Mouse (Mus musculus) forebrain, embryonic 13.5 days (tissue): ENCODE data around the gene Zfp467. TPM values are rescaled to one million over a fixed set of nuclear protein-coding genes. Genes with fewer than 3 reads are reported as not detected.

Source experiments
- ATAC-seq: fragments of 200-750 bp; cut with Nextera tagmentation; 2 replicates; pipeline ENCODE4 v1.8.0; 2017
- H3K27ac ChIP-seq: fragments of 300-500 bp; sonication (generic); 2 replicates; pipeline ENCODE4 v1.5.1; 2015; ENCODE audit warnings: inconsistent platforms, mild to moderate bottlenecking, moderate library complexity
- H3K27me3 ChIP-seq: fragments of 300-500 bp; sonication (generic); 2 replicates; pipeline ENCODE4 v1.6.1; 2015; ENCODE audit warnings: mild to moderate bottlenecking, inconsistent platforms
- H3K36me3 ChIP-seq: fragments of 300-500 bp; sonication (generic); 2 replicates; pipeline ENCODE4 v1.6.1; 2015; ENCODE audit warnings: mild to moderate bottlenecking, inconsistent platforms; ENCODE audit not compliant: poor library complexity, severe bottlenecking
- H3K4me1 ChIP-seq: fragments of 300-500 bp; sonication (generic); 2 replicates; pipeline ENCODE4 v1.6.1; 2015; ENCODE audit warnings: inconsistent platforms
- H3K4me2 ChIP-seq: fragments of 300-500 bp; sonication (generic); 2 replicates; pipeline ENCODE4 v1.6.1; 2015; ENCODE audit warnings: inconsistent platforms, mild to moderate bottlenecking, moderate library complexity
- H3K4me3 ChIP-seq: fragments of 300-500 bp; sonication (generic); 2 replicates; pipeline ENCODE4 v1.5.1; 2015; ENCODE audit warnings: mild to moderate bottlenecking, inconsistent platforms
- H3K9ac ChIP-seq: fragments of 300-500 bp; sonication (generic); 2 replicates; pipeline ENCODE4 v1.6.1; 2015; ENCODE audit warnings: mild to moderate bottlenecking, inconsistent platforms
- H3K9me3 ChIP-seq: fragments of 300-500 bp; sonication (generic); replicated peaks from 2 replicates; pipeline ENCODE4 v1.6.1; 2016; ENCODE audit warnings: inconsistent platforms
- WGBS: fragments of 180-500 bp; shearing (Covaris S2); methylation state at CpG from one replicate; pipeline ENCODE4 v1.1.7; 2015; 5-methylcytosine and 5-hydroxymethylcytosine counted together
- polyA plus RNA-seq: library from polyadenylated mRNA; unstranded; fragments of >200 nt; fragmentation: Nextera tagmentation; extraction: Ambion mirVana; gene quantifications from 2 replicates; pipeline ENCODE4 v1.2.1, GENCODE M21; 2015

Gene Zfp467
- polyA plus RNA-seq, 1 experiment from 2014 or later = 23.9 TPM

DNA sequence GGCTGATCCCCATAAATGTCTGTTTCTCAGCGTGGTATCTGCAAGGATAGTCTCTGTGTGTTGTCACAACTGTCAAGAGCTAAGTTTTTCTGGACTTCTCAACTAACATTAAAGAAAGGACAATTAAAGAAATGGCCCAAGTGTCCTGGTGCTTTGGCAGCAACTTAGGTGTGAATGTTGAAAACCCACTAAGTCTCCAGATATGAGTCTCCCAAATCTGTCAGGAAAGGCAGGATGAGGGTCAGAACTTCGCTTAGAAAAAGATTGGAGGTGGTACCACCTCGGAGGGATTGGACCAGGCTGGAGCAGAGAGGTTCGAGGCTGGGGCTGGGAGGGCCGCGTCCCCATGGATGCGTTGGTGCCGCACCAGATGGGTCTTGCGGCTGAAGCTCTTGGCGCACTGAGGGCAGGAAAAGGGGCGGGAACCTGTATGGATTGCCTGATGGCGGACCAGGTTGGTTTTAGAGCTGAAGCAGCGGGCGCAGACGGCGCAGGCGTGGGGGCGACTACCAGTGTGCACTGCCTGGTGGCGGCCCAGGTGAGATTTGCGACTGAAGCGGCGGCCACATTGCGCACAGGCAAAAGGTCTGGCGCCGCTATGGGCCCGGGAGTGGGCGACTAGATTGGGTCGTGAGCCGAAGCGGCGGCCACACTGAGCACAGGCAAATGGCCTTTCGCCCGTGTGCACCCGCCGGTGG, 7.8 kb downstream of the Zfp467 start:
- Histone ChIP-seq H3K9me3 (no peaks in the 10 kb centered on the region), H3K4me1 (peaks cover 31% of the 10 kb centered on the region), H3K27me3 (peaks cover 32% of the 10 kb centered on the region), H3K4me3 (0 out of 2 replicates have a peak overlapping the region, but pooled peaks have one; percentile 19), H3K4me2 (peak overlapping the region; percentile 43), H3K9ac (0 out of 2 replicates have a peak overlapping the region, but pooled peaks have one; percentile 5), H3K27ac (no peak overlapping the region), H3K36me3 (peaks cover 42% of the 10 kb centered on the region)
- ATAC-seq = peak; percentile 14; the same call in 1 of the 2 replicates
- 44% methylated on average over 35 of the region's 35 CpGs for WGBS

DNA sequence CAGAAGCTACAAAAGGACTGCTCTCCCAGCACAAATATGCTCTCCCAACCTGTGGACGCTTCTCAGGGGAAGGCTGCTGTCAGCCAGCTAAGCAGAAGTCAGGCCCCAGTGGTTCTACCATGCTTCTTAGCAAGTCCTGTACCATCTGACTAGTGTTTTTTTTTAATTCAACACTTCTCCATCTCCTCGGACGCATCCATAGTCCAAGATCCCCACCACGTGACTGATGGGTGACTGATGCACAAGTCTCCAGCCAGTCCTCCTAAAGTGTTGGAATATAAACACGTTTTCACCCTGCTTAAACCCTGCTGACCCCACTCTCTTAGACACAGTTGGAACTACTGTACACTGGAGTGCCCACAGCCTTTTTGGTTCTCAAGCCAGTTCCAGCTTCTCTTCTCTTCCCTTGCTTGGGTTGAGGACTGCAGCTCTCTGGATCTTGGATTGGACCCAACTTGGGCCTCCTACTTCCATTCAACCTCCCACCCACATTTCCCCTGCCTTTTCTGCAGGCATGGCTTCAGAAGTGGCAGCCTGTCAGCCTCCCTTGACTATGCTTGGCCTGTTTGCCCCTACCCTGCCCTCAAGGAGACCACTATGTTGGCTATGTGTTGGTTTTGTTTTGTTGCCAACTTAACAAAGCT, 9.8 kb downstream of the Zfp467 start:
- no peak for ATAC-seq
- WGBS = 83% methylated on average over 5 of the region's 5 CpGs
- Histone ChIP-seq H3K9me3 (no peaks in the 10 kb centered on the region), H3K36me3 (peaks cover 24% of the 10 kb centered on the region), H3K4me2 (no peak overlapping the region), H3K4me3 (no peak overlapping the region), H3K4me1 (peaks cover 24% of the 10 kb centered on the region), H3K9ac (no peak overlapping the region), H3K27ac (no peak overlapping the region), H3K27me3 (peaks cover 32% of the 10 kb centered on the region)

DNA sequence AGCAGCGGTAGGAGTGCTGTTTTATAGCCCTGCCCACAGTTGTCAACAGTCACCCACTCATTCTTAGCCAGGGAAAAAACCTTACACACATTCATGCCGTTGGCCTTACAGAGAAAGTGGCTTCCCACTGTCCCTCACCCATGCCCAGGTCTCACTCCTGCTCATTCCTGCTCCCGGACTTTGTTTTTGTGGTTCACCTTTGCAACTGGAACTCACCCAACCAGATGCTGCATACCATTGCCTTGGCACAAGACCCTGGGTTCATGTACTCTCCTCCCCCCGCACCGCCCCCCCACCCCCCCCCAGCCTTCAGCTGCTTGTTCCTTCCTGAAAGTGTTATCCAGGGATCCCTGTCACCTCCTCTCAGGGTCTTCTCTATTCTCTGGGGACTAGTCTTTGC, 10.5 kb downstream of the Zfp467 start:
- Histone ChIP-seq H3K9me3 (no peaks in the 10 kb centered on the region), H3K4me1 (peaks cover 21% of the 10 kb centered on the region), H3K4me2 (no peak overlapping the region), H3K27me3 (peaks cover 32% of the 10 kb centered on the region), H3K4me3 (no peak overlapping the region), H3K9ac (no peak overlapping the region), H3K36me3 (peaks cover 21% of the 10 kb centered on the region), H3K27ac (no peak overlapping the region)
- 65% methylated on average over 5 of the region's 5 CpGs for WGBS
- ATAC-seq = no peak

DNA sequence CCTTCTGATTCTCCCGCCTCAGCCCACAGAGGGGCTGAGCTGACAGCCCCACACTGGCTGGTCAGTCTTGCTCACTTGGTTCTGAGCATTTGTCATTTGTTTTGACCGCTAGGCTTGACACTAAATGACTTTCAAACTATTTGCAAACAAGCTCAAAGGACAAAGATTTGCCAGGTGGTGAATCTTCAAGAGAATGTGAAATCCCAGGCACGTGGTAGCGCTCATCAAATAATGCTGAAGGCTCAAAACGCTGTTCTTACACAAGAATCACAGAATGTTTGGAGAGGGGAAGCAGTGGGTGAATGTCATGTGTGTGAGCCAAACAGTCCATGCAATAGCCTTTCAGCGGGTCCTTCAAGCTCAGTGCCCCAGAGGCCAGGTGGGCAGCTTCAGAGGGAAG, 11.0 kb downstream of the Zfp467 start:
- WGBS = 72% methylated on average over 6 of the region's 6 CpGs
- Histone ChIP-seq H3K4me3 (no peak overlapping the region), H3K4me2 (no peak overlapping the region), H3K27me3 (peaks cover 29% of the 10 kb centered on the region), H3K36me3 (peaks cover 21% of the 10 kb centered on the region), H3K9ac (no peak overlapping the region), H3K4me1 (peaks cover 19% of the 10 kb centered on the region), H3K9me3 (no peaks in the 10 kb centered on the region), H3K27ac (no peak overlapping the region)
- no peak for ATAC-seq

DNA sequence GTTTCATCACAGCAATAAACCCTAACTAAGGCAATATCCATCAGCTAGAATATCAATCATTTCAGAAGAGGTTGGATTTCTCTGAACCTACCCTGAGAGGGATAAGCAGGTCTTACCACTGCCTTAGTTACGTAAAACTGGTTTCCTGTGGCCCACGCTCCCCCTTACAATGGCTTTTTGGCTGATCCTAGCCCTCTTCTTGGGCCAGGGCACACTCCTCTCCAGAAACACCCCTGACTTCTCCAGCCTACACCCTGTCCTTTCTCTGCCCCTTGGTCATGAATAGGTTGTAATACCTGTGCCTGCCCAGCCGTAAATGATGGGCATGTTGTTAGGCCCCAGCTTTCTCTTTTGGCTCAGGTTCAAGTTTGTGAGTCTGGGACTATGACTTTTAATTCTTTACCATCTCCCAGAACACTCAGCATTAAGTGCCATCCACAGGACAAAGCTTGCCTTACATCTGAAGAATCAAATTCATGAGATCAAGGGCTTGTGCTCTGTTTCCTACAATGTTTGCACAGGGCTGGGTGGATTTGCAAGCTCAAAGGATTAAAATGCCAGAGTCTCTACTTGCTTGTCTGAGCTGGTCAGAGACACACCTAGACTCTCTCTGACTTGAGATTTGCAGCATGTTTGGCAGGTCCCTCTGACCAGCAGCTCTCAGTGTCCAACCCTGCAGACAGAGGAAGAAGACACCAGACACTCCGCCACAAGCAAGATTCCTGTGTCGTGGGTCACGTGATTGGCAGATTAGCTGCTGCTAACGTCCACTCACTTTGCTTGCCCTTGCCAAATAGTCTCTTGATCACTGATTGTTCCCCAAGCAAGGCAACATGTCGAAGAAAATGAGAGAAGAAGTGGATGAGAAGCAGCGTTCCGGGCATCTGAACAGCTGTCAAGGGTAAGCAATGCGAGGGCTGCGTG, 12.5 kb downstream of the Zfp467 start:
- peaks cover 10% of the 10 kb centered on the region for H3K36me3 ChIP-seq
- H3K9me3 ChIP-seq = no peaks in the 10 kb centered on the region
- no peak overlapping the region for H3K27ac ChIP-seq
- ATAC-seq = no peak
- WGBS = 70% methylated on average over 12 of the region's 12 CpGs
- H3K4me1 ChIP-seq = peaks cover 4% of the 10 kb centered on the region
- H3K9ac ChIP-seq = no peak overlapping the region
- H3K4me3 ChIP-seq = no peak overlapping the region
- no peak overlapping the region for H3K4me2 ChIP-seq
- H3K27me3 ChIP-seq = peaks cover 14% of the 10 kb centered on the region

DNA sequence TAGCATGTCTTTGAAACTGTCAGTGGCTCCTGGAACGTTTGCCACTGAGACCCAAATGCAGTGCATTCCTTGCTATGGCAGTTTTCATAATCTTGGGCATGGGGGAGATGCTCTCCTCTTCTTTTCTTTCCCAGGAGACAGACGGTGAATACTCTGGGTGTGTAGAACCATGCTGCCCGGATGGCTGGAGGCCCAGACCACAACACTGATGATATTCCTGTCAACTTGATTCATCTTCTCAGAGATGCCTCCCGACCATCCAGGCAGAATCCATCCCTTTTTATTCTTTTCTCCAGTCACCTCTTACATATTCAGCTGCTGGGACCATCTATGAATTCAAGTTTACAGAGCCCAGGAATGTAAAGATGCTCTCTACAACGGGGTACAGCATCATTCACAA, 14.9 kb downstream of the Zfp467 start:
- H3K4me2 ChIP-seq = no peak overlapping the region
- no peak overlapping the region for H3K9ac ChIP-seq
- no peaks in the 10 kb centered on the region for H3K27me3 ChIP-seq
- no peaks in the 10 kb centered on the region for H3K36me3 ChIP-seq
- no peak overlapping the region for H3K4me3 ChIP-seq
- 76% methylated on average over 5 of the region's 5 CpGs for WGBS
- H3K9me3 ChIP-seq = no peaks in the 10 kb centered on the region
- no peak overlapping the region for H3K27ac ChIP-seq
- no peak for ATAC-seq
- H3K4me1 ChIP-seq = no peaks in the 10 kb centered on the region

DNA sequence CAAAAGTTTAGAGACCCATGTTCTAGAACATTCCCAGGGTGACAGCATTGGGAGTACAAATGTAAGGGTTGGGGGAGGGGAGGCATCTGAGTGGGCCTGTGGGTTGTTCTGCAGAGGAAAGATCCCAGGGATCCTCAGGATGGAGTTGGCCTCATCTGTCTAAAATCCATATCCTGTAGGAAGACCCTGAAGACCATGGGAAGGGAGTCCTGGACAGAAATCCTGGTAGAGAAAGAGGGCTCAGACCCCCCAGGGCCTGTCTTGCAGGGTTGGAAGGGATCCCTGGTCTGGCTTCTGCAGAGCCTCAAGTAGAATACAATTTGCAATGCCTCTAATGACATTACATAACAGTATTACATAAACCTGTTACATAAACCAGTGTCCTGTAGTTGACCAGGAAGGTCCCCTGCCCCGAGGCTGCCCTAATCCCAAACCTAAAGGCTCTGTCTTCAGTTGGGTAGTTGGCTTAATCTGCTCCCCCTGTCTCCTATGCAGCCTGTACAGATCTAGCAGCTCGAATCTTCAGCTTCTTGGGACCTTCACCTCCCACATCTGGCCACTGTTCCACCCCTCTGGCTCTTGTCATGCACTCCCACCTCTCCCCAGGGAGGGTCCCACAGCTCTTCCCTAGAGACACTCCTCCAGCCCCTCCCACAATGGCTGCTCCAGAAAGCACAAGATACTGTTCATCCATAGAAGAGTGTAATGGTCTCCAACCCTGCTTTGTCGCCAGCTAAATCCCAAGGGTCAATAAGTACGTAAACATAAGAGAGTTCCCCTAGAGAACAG, 16.7 kb downstream of the Zfp467 start:
- Histone ChIP-seq H3K27ac (no peak overlapping the region), H3K4me3 (no peak overlapping the region), H3K4me1 (no peaks in the 10 kb centered on the region), H3K9me3 (no peaks in the 10 kb centered on the region), H3K36me3 (no peaks in the 10 kb centered on the region), H3K4me2 (no peak overlapping the region), H3K27me3 (no peaks in the 10 kb centered on the region), H3K9ac (no peak overlapping the region)
- WGBS = 70% methylated on average over 4 of the region's 4 CpGs
- ATAC-seq = no peak

DNA sequence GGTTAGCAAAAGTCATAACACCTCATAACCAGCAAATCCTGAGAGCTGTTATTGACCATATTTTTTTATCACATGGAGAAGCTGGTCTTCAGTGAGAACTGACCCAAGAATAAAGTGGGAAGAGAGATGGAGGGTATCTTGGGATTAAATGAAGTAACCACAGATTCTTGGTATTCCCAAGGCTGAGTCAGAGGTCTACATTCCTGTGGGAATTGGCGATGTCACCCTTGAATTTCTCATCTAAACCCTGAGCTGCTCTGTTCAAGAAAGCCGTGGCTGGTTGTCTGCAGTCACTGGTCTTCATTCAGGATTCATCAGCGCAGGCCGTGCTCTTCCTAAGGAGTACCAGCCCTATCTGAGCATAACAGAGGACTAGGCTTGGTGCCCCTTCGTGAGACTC, 18.7 kb downstream of the Zfp467 start:
- Histone ChIP-seq H3K27me3 (no peaks in the 10 kb centered on the region), H3K27ac (no peak overlapping the region), H3K9ac (no peak overlapping the region), H3K36me3 (no peaks in the 10 kb centered on the region), H3K4me1 (no peaks in the 10 kb centered on the region), H3K4me3 (no peak overlapping the region), H3K4me2 (no peak overlapping the region), H3K9me3 (no peaks in the 10 kb centered on the region)
- 79% methylated on average over 5 of the region's 5 CpGs for WGBS
- ATAC-seq = no peak

DNA sequence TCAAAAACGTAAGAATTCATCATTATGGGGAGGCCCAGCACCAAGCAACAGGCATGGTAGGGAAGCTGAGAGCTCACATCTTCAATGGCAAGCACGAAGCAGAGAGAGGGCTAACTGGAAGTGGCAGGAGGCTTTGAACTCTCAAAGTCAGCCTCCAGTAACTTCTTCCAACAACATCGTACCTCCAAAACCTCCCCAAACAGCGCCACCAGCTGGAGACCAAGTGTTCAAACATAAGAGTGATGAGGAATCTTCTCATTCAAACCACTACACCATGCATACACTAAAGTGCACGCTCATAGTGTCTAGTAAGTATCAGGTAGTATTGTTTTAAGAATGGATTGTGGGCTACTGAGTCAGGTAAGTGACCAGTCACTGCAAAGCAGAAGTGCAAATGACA, 21.6 kb downstream of the Zfp467 start:
- no peaks in the 10 kb centered on the region for H3K9me3 ChIP-seq
- no peak overlapping the region for H3K27ac ChIP-seq
- H3K9ac ChIP-seq = no peak overlapping the region
- H3K4me3 ChIP-seq = no peak overlapping the region
- H3K36me3 ChIP-seq = 0 out of 2 replicates have a peak, but pooled peaks cover under 1% of the 10 kb centered on the region
- ATAC-seq = no peak
- no peaks in the 10 kb centered on the region for H3K27me3 ChIP-seq
- no peak overlapping the region for H3K4me2 ChIP-seq
- WGBS = 68% methylated on average over 5 of the region's 5 CpGs
- H3K4me1 ChIP-seq = peaks cover 4% of the 10 kb centered on the region; the same call in 1 of the 2 replicates

DNA sequence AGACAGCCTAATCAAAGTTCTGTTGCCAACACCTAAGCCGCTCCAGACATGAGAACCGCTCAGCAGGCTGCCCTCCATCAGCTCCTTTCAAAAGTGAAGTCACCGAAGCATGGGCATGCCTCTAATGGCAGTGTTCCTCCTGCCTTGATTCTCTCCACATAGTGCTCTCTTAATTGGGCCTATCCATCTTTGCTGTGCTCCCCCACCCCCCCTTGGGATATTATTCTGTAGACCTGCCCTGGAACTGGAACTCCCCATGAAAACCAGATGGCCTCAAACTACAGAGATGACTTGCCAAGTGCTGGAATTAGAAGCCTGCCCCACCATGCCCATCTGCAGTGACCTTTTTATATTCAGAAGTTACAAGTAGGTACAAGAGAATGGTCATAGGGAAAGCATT, 22.3 kb downstream of the Zfp467 start:
- Histone ChIP-seq H3K27me3 (no peaks in the 10 kb centered on the region), H3K4me2 (no peak overlapping the region), H3K27ac (no peak overlapping the region), H3K9me3 (no peaks in the 10 kb centered on the region), H3K9ac (no peak overlapping the region), H3K4me1 (peaks cover 4% of the 10 kb centered on the region; the same call in 1 of the 2 replicates), H3K36me3 (0 out of 2 replicates have a peak, but pooled peaks cover 7% of the 10 kb centered on the region), H3K4me3 (no peak overlapping the region)
- WGBS = 71% methylated on average over 3 of the region's 3 CpGs
- no peak for ATAC-seq

DNA sequence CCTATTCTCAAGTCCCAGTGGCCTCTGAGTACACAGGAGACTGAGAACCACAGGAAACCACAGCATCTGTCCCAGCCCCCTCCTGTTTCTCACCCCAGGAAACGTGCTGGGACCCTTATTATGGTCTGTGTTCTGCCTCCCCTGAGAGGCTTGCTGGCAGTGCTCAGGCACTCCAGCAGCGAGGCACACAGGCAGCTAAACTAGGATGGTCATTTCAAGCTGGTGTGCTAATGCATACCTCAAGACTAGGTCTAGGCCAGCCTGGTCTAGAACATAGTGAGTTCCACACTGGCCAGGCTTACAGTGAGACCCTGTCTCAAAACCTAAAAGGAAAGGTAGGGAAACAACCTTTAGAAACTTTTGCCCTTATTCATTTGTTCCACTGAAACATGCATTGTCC, 25.0 kb downstream of the Zfp467 start:
- Histone ChIP-seq H3K4me3 (no peak overlapping the region), H3K27me3 (no peaks in the 10 kb centered on the region), H3K4me2 (no peak overlapping the region), H3K9ac (no peak overlapping the region), H3K27ac (no peak overlapping the region), H3K36me3 (peaks cover 34% of the 10 kb centered on the region), H3K9me3 (no peaks in the 10 kb centered on the region), H3K4me1 (peaks cover 4% of the 10 kb centered on the region; the same call in 1 of the 2 replicates)
- no peak for ATAC-seq
- WGBS = 20% methylated on average over 2 of the region's 2 CpGs
